Mouse (Mus musculus) lung, postnatal 0 days (tissue): ENCODE results near the gene Ccdc106.

Experiments
- CTCF ChIP-seq: IDR thresholded peaks from 2 replicates; pipeline ENCODE4 v1.5.1; 2016; ENCODE audit warnings: antibody characterized with exemption, mild to moderate bottlenecking
- EP300 ChIP-seq: IDR thresholded peaks from 2 replicates; pipeline ENCODE4 v1.6.1; 2016; ENCODE audit warnings: antibody characterized with exemption, mild to moderate bottlenecking, control low read depth

DNA sequence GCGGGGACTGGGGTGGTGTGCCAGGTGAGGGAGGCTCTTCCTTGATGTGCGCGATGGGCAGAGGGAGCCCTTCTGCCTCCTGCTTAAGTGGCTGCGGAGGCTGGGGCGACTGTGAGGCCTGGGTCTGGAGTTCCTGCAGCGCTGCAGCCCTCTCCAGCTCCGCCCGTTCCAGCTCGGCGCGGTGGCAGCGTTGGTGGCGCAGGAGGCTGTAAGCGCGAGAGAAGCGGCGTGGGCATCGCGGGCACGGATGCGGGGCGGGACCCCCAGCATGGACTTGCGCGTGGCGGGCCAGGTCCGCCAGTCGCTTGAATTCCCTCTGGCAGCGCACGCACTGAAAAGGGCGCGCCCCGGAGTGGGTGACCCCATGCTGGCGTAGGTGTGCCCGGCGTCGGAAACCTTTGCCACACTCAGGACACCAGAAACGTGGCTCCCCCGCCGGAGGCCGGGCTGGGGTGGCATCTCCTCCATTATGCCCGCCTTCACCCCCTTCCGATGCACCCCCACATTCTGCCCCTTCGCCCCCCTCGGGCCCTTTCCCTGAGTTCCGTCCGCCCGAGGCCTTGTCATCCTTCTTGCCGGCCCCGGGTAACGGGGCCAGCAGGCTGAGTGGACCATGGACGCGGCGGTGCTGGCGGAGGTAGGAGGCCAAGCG is 26.9 kb upstream of the Ccdc106 start:
- TF ChIP-seq CTCF, result no peak
- TF ChIP-seq EP300, result no peak
